Comparison of ENCODE assay signal across 7 mouse cellular contexts in the genomic region with DNA sequence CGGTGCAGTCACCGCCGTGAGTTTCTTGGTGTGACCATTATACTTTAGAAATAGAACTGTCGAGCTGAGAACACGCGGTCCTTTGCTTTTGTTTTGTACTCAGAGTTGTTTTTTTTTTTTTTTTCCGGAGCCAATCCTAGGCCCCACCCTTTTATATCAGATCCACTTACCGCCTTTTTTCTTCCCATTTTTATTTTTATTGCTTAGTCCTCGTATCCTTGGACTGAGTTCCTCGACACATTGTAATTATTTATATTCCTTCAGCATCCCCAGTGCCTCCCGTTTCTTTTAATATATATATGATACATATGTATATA. TPM values are rescaled to one million over a fixed set of nuclear protein-coding genes. Genes with fewer than 3 reads are reported as not detected.
DNase-seq lines count a peak whose midpoint lies in the region; ATAC-seq and TF ChIP-seq lines count a peak whose summit lies in the region.

No protein-coding gene starts in this region.

- peak overlapping the region; percentile 54 for H3K4me2 ChIP-seq in lung, postnatal 0 days (replicated peaks; ENCODE audit: low read depth, low read length)
- H3K4me2 ChIP-seq in forebrain, embryonic 11.5 days (ENCODE audit: low read depth, low read length, severe bottlenecking) = peak overlapping the region; percentile 75; the same call in 1 of the 2 replicates
- peak overlapping the region; percentile 77 for H3K4me2 ChIP-seq in liver, embryonic 12.5 days
- H3K4me2 ChIP-seq in stomach, embryonic 15.5 days = peak overlapping the region; percentile 81

- H3K4me1 ChIP-seq in lung, postnatal 0 days (ENCODE audit: insufficient read depth, low read depth, low read length) = peaks cover 4% of the 10 kb centered on the region; the same call in 1 of the 2 replicates
- H3K4me1 ChIP-seq in forebrain, embryonic 11.5 days (replicated peaks; ENCODE audit: control insufficient read depth, insufficient read depth, low read length) = peaks cover 6% of the 10 kb centered on the region; the same call in 1 of the 2 replicates
- H3K4me1 ChIP-seq in liver, embryonic 12.5 days = peaks cover 23% of the 10 kb centered on the region
- H3K4me1 ChIP-seq in stomach, embryonic 15.5 days = no peaks in the 10 kb centered on the region

- H3K9ac ChIP-seq in lung, postnatal 0 days (replicated peaks; ENCODE audit: low read depth) = peak overlapping the region; percentile 47
- peak overlapping the region; percentile 66 for H3K9ac ChIP-seq in forebrain, embryonic 11.5 days (ENCODE audit: low read length)
- H3K9ac ChIP-seq in liver, embryonic 12.5 days = peak overlapping the region; percentile 79
- peak overlapping the region; percentile 16; the same call in 1 of the 2 replicates for H3K9ac ChIP-seq in stomach, embryonic 15.5 days

- no peak; the same call in 1 of the 2 replicates for ATAC-seq in lung, postnatal 0 days
- ATAC-seq in forebrain, embryonic 11.5 days (replicated peaks; ENCODE audit: low FRiP score) = peak; percentile 43; the same call in 1 of the 2 replicates
- ATAC-seq in liver, embryonic 12.5 days = peak; percentile 54
- no peak for ATAC-seq in stomach, embryonic 15.5 days (ENCODE audit: insufficient read depth, low FRiP score, low read depth)

- 0 out of 2 replicates have a peak overlapping the region, but pooled peaks have one; percentile 47 for H3K27ac ChIP-seq in lung, postnatal 0 days (ENCODE audit: low read length)
- H3K27ac ChIP-seq in forebrain, embryonic 11.5 days (ENCODE audit: low read depth, low read length) = no peak overlapping the region
- peak overlapping the region; percentile 70 for H3K27ac ChIP-seq in liver, embryonic 12.5 days
- H3K27ac ChIP-seq in stomach, embryonic 15.5 days = peak overlapping the region; percentile 54; the same call in 1 of the 2 replicates

- no peak for TF ChIP-seq CTCF in lung, postnatal 0 days (IDR thresholded peaks at IDR 0.05)

- H3K4me3 ChIP-seq in lung, postnatal 0 days (ENCODE audit: low read depth, low read length) = peak overlapping the region; percentile 49
- peak overlapping the region; percentile 46 for H3K4me3 ChIP-seq in forebrain, embryonic 11.5 days (ENCODE audit: low read depth, low read length)
- H3K4me3 ChIP-seq in liver, embryonic 12.5 days = peak overlapping the region; percentile 64
- peak overlapping the region; percentile 56 for H3K4me3 ChIP-seq in stomach, embryonic 15.5 days (replicated peaks)

- H3K36me3 ChIP-seq in lung, postnatal 0 days (ENCODE audit: insufficient read depth, low read length) = no peaks in the 10 kb centered on the region
- H3K36me3 ChIP-seq in forebrain, embryonic 11.5 days (ENCODE audit: control insufficient read depth, insufficient read depth, low read length) = no peaks in the 10 kb centered on the region
- H3K36me3 ChIP-seq in liver, embryonic 12.5 days = no peaks in the 10 kb centered on the region
- no peaks in the 10 kb centered on the region for H3K36me3 ChIP-seq in stomach, embryonic 15.5 days

- no peaks in the 10 kb centered on the region for H3K27me3 ChIP-seq in lung, postnatal 0 days (replicated peaks; ENCODE audit: insufficient read depth, low read length)
- no peaks in the 10 kb centered on the region for H3K27me3 ChIP-seq in forebrain, embryonic 11.5 days (ENCODE audit: control insufficient read depth, insufficient read depth, low read length)
- no peaks in the 10 kb centered on the region for H3K27me3 ChIP-seq in liver, embryonic 12.5 days (replicated peaks)
- H3K27me3 ChIP-seq in stomach, embryonic 15.5 days (replicated peaks) = no peaks in the 10 kb centered on the region

- WGBS in lung, postnatal 0 days = under 1% methylated on average over 11 of the region's 11 CpGs
- WGBS in forebrain, embryonic 11.5 days = 1% methylated on average over 11 of the region's 11 CpGs
- WGBS in liver, embryonic 12.5 days (ENCODE audit: insufficient replicate concordance) = 0% methylated on average over 11 of the region's 11 CpGs
- WGBS in stomach, embryonic 15.5 days = 1% methylated on average over 11 of the region's 11 CpGs

- TF ChIP-seq EP300 in lung, postnatal 0 days (IDR thresholded peaks at IDR 0.05) = no peak

- H3K9me3 ChIP-seq in lung, postnatal 0 days (ENCODE audit: low read length) = no peaks in the 10 kb centered on the region
- no peaks in the 10 kb centered on the region for H3K9me3 ChIP-seq in forebrain, embryonic 11.5 days (ENCODE audit: control insufficient read depth, low read length)
- no peaks in the 10 kb centered on the region for H3K9me3 ChIP-seq in liver, embryonic 12.5 days (replicated peaks)
- H3K9me3 ChIP-seq in stomach, embryonic 15.5 days = no peaks in the 10 kb centered on the region

- DNase-seq in lung, postnatal 0 days (ENCODE audit: low spot score) = no peak
- no peak for DNase-seq in lung, adult 18-20 months
- no peak for DNase-seq in forebrain, embryonic 11.5 days (ENCODE audit: low spot score)
- DNase-seq in c-Kit-positive CD71-positive TER-119-positive erythroid progenitor cells, embryonic 14.5 days (ENCODE audit: low spot score) = no peak
- DNase-seq in thymus, postnatal 0 days (ENCODE audit: low spot score) = no peak

RNA-seq across cellular contexts. Expression of gene Zfp512, which starts 0.3 kb away (rescaled TPM):
- 18.2 and 19.1 TPM in 2 replicates for polyA plus RNA-seq in lung, postnatal 0 days (2015; fragmentation: Nextera tagmentation; extraction: Ambion mirVana)
- 87.5 and 87.9 TPM in 2 replicates for polyA plus RNA-seq in forebrain, embryonic 11.5 days (2014; fragmentation: Nextera tagmentation; extraction: Ambion mirVana)
- polyA plus RNA-seq in liver, embryonic 12.5 days (2016; fragmentation: Nextera tagmentation; extraction: Ambion mirVana) = 21.5 and 23.8 TPM in 2 replicates
- polyA plus RNA-seq in stomach, embryonic 15.5 days (2015; fragmentation: Nextera tagmentation; extraction: Ambion mirVana) = 44.5 and 45.0 TPM in 2 replicates
- 33.2 and 43.4 TPM in 2 replicates for polyA plus RNA-seq in thymus, postnatal 0 days (2015; fragmentation: Nextera tagmentation; extraction: Ambion mirVana)

RNA-seq across cellular contexts. Expression of gene 4930548H24Rik, which starts 33.0 kb away (rescaled TPM):
- polyA plus RNA-seq in lung, postnatal 0 days (2015; fragmentation: Nextera tagmentation; extraction: Ambion mirVana) = not detected in 2 replicates
- 0.23 TPM in 1 of 2 replicates, not detected in the other for polyA plus RNA-seq in forebrain, embryonic 11.5 days (2014; fragmentation: Nextera tagmentation; extraction: Ambion mirVana)
- not detected in 2 replicates for polyA plus RNA-seq in liver, embryonic 12.5 days (2016; fragmentation: Nextera tagmentation; extraction: Ambion mirVana)
- 0.10 TPM in 1 of 2 replicates, not detected in the other for polyA plus RNA-seq in stomach, embryonic 15.5 days (2015; fragmentation: Nextera tagmentation; extraction: Ambion mirVana)
- polyA plus RNA-seq in thymus, postnatal 0 days (2015; fragmentation: Nextera tagmentation; extraction: Ambion mirVana) = 0.09 and 0.16 TPM in 2 replicates

RNA-seq across cellular contexts. Expression of gene Gpn1, which starts 42.0 kb away (rescaled TPM):
- 22.3 TPM in 2 replicates for polyA plus RNA-seq in lung, postnatal 0 days (2015; fragmentation: Nextera tagmentation; extraction: Ambion mirVana)
- polyA plus RNA-seq in forebrain, embryonic 11.5 days (2014; fragmentation: Nextera tagmentation; extraction: Ambion mirVana) = 78.9 and 85.7 TPM in 2 replicates
- polyA plus RNA-seq in liver, embryonic 12.5 days (2016; fragmentation: Nextera tagmentation; extraction: Ambion mirVana) = 34.9 and 38.8 TPM in 2 replicates
- 46.4 and 48.2 TPM in 2 replicates for polyA plus RNA-seq in stomach, embryonic 15.5 days (2015; fragmentation: Nextera tagmentation; extraction: Ambion mirVana)
- 35.4 and 35.6 TPM in 2 replicates for polyA plus RNA-seq in thymus, postnatal 0 days (2015; fragmentation: Nextera tagmentation; extraction: Ambion mirVana)

Comparison
In these comparisons a context has a peak if more than half of its experiments do, and no peak if none do; other contexts are left out.
1. ATAC-seq: peak in forebrain, embryonic 11.5 days (single experiment) and liver, embryonic 12.5 days (single experiment); none in lung, postnatal 0 days (single experiment) and stomach, embryonic 15.5 days (single experiment).
2. H3K9ac ChIP-seq: peak in every context shown above with its lines; median percentile 79 in liver, embryonic 12.5 days; 66 in forebrain, embryonic 11.5 days; 47 in lung, postnatal 0 days; 16 in stomach, embryonic 15.5 days.
3. Peak in every context shown above with its lines, with median percentiles within 50 percentile points of each other: H3K4me2 ChIP-seq and H3K4me3 ChIP-seq.